Mouse (Mus musculus) erythroblast, embryonic 14.5 days (primary cell): Measurements from ENCODE around the gene Smim4.

Source experiments
- GATA1 ChIP-seq: IDR thresholded peaks from 2 replicates; pipeline ENCODE4 v1.6.1; 2012; ENCODE audit warnings: low read length, inconsistent platforms, mixed read lengths
- TAL1 ChIP-seq: IDR thresholded peaks from 3 replicates; pipeline ENCODE4 v1.6.1; 2012; ENCODE audit warnings: low read length, inconsistent platforms, mixed read lengths

DNA sequence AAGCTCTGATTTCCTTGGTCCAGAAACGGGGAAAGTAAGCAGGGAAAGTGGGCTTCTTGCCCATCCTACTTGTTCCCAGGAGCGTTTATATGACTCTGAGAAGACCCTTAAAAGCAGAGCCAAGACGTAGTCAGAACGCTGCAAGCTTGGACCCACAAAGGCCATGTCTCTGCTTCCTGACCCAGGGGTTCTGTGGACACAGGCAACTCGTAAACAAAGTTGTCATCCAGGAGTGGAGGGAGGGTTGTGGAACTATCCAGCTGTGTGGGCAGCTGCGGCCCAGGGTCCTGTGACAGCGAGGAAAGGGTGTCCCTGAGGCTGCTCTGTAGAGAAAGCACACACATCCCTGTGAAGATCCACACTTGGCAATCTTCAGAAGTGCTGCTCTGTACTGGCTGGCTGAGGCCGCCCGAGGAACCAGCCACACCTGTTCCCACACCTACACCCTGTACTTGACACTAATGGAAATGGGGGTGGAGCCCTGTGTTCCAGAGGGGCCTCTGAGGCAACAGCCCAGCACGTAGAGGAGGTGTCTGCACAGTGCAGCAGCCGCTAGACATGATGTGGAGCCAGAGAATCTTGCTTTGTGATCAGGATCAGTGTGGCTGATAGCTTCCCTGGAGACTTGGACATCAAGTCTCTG lies 4.4 kb upstream of the Smim4 start:
- TF ChIP-seq TAL1 (no peak), GATA1 (no peak)
